Mouse (Mus musculus) midbrain, embryonic 15.5 days (tissue): ENCODE results near the gene Htt. TPM values are rescaled to one million over a fixed set of nuclear protein-coding genes. Genes with fewer than 3 reads are reported as not detected.

Experiments
- ATAC-seq: fragments of 200-750 bp; cut with Nextera tagmentation; replicated peaks from 2 replicates; pipeline ENCODE4 v1.8.0; 2017; ENCODE audit warnings: moderate TSS enrichment
- H3K27ac ChIP-seq: fragments of 300-500 bp; sonication (generic); 2 replicates; pipeline ENCODE4 v1.5.1; 2015; ENCODE audit warnings: mild to moderate bottlenecking, inconsistent platforms
- H3K27me3 ChIP-seq: fragments of 300-500 bp; sonication (generic); replicated peaks from 2 replicates; pipeline ENCODE4 v1.6.1; 2015; ENCODE audit warnings: inconsistent platforms
- H3K36me3 ChIP-seq: fragments of 300-500 bp; sonication (generic); replicated peaks from 2 replicates; pipeline ENCODE4 v1.6.1; 2015; ENCODE audit warnings: inconsistent platforms
- H3K4me1 ChIP-seq: fragments of 300-500 bp; sonication (generic); 2 replicates; pipeline ENCODE4 v1.6.1; 2015; ENCODE audit warnings: inconsistent platforms
- H3K4me2 ChIP-seq: fragments of 300-500 bp; sonication (generic); 2 replicates; pipeline ENCODE4 v1.6.1; 2015; ENCODE audit warnings: inconsistent platforms, mild to moderate bottlenecking, moderate library complexity
- H3K4me3 ChIP-seq: fragments of 300-500 bp; sonication (generic); 2 replicates; pipeline ENCODE4 v1.5.1; 2015; ENCODE audit warnings: mild to moderate bottlenecking, inconsistent platforms
- H3K9ac ChIP-seq: fragments of 300-500 bp; sonication (generic); 2 replicates; pipeline ENCODE4 v1.6.1; 2015; ENCODE audit warnings: mild to moderate bottlenecking, inconsistent platforms
- H3K9me3 ChIP-seq: fragments of 300-500 bp; sonication (generic); 2 replicates; pipeline ENCODE4 v1.6.1; 2016; ENCODE audit warnings: inconsistent platforms
- WGBS: fragments of 180-500 bp; shearing (Covaris S2); methylation state at CpG from one replicate; pipeline ENCODE4 v1.1.7; 2015; ENCODE audit warnings: mixed read lengths; 5-methylcytosine and 5-hydroxymethylcytosine counted together
- polyA plus RNA-seq: library from polyadenylated mRNA; unstranded; fragments of >200 nt; fragmentation: Nextera tagmentation; extraction: Ambion mirVana; gene quantifications from 2 replicates; pipeline ENCODE4 v1.2.1, GENCODE M21; 2015

Htt gene
- polyA plus RNA-seq, 1 experiment from 2014 or later: 17.1 TPM

GRCm38 (mm10) chr5:34902371-34902770 is 140.8 kb downstream of the Htt start:
- no peak overlapping the region for H3K27ac ChIP-seq
- H3K4me2 ChIP-seq: no peak overlapping the region
- no peaks in the 10 kb centered on the region for H3K9me3 ChIP-seq
- H3K9ac ChIP-seq: no peak overlapping the region
- H3K36me3 ChIP-seq: peaks cover 39% of the 10 kb centered on the region
- H3K4me1 ChIP-seq: no peaks in the 10 kb centered on the region
- ATAC-seq: no peak
- no peaks in the 10 kb centered on the region for H3K27me3 ChIP-seq
- no peak overlapping the region for H3K4me3 ChIP-seq

DNA sequence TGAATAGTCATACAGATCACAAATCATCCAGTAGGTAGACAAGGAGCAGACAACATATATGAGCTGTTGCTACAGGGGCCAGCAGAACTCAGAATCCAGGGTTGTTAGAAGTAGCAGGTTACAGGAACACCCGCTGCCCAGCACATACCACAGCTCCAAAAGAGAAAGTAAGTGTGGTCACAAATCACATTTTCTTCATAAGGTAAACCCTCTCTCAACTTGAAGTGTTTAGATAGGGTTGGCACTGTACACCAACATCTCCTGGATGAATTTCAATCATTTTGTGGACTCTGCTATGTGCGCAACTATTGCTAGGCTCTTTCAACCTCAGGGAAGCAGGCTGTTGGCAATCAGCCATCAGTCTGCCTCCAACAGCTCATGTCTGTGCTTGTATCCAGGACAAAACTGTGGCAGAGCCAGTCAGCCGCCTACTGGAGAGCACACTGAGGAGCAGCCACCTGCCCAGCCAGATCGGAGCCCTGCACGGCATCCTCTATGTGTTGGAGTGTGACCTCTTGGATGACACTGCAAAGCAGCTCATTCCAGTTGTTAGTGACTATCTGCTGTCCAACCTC is 141.4 kb downstream of the Htt start:
- no peak overlapping the region for H3K9ac ChIP-seq
- H3K4me2 ChIP-seq: no peak overlapping the region
- H3K4me3 ChIP-seq: no peak overlapping the region
- no peaks in the 10 kb centered on the region for H3K27me3 ChIP-seq
- no peak overlapping the region for H3K27ac ChIP-seq
- no peaks in the 10 kb centered on the region for H3K9me3 ChIP-seq
- H3K4me1 ChIP-seq: no peaks in the 10 kb centered on the region
- 79% methylated on average over 5 of the region's 5 CpGs for WGBS
- no peak for ATAC-seq
- peaks cover 43% of the 10 kb centered on the region for H3K36me3 ChIP-seq

GRCm38 (mm10) chr5:34904412-34904811 is 142.9 kb downstream of the Htt start:
- H3K4me3 ChIP-seq: no peak overlapping the region
- ATAC-seq: no peak
- no peaks in the 10 kb centered on the region for H3K27me3 ChIP-seq
- no peak overlapping the region for H3K4me2 ChIP-seq
- H3K4me1 ChIP-seq: no peaks in the 10 kb centered on the region
- H3K36me3 ChIP-seq: peaks cover 34% of the 10 kb centered on the region
- H3K27ac ChIP-seq: no peak overlapping the region
- H3K9me3 ChIP-seq: no peaks in the 10 kb centered on the region
- H3K9ac ChIP-seq: no peak overlapping the region

DNA sequence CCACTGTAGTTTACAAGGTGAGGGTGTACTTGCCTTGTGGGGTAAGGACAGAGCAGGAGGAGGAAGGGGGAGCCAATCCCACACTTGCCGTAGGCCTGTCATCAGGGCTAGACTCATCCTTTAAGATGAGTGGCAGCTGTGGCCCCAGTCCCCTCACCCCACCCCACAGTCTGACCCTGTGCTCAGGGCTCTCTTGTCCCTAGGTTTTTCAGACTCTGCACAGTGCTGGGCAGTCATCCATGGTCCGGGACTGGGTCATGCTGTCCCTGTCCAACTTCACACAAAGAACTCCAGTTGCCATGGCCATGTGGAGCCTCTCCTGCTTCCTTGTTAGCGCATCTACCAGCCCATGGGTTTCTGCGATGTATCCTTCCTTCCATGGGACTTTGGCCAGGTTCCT is 145.7 kb downstream of the Htt start:
- no peaks in the 10 kb centered on the region for H3K9me3 ChIP-seq
- H3K27me3 ChIP-seq: no peaks in the 10 kb centered on the region
- peaks cover 26% of the 10 kb centered on the region for H3K36me3 ChIP-seq
- 94% methylated on average over 4 of the region's 4 CpGs for WGBS
- H3K9ac ChIP-seq: no peak overlapping the region
- no peaks in the 10 kb centered on the region for H3K4me1 ChIP-seq
- no peak for ATAC-seq
- H3K4me2 ChIP-seq: no peak overlapping the region
- no peak overlapping the region for H3K4me3 ChIP-seq
- no peak overlapping the region for H3K27ac ChIP-seq

GRCm38 (mm10) chr5:34907910-34908725 is 146.6 kb downstream of the Htt start, which contains the start of gene Msantd1:
Gene Msantd1, plus strand, starts transcription at chr5:34908012.
- WGBS: 76% methylated on average over 6 of the region's 6 CpGs
- ATAC-seq: no peak
- no peak within 1 kb of the TSS for H3K27ac ChIP-seq

GRCm38 (mm10) chr5:34908726-34909633 is 147.4 kb downstream of the Htt start:
- H3K4me3 ChIP-seq: no peak overlapping the region
- H3K27me3 ChIP-seq: no peaks in the 10 kb centered on the region
- H3K27ac ChIP-seq: no peak overlapping the region
- H3K36me3 ChIP-seq: peaks cover 26% of the 10 kb centered on the region
- WGBS: 75% methylated on average over 9 of the region's 9 CpGs
- no peak overlapping the region for H3K9ac ChIP-seq
- no peaks in the 10 kb centered on the region for H3K4me1 ChIP-seq
- H3K4me2 ChIP-seq: no peak overlapping the region
- no peak for ATAC-seq
- no peaks in the 10 kb centered on the region for H3K9me3 ChIP-seq

More at GRCm38 (mm10) chr5:34907910-34908725, 146.6 kb downstream of the Htt start, which contains the start of gene Msantd1:
- Histone ChIP-seq H3K4me1 (no peaks in the 10 kb centered on the region), H3K4me2 (no peak within 1 kb of the TSS), H3K9ac (no peak within 1 kb of the TSS), H3K4me3 (no peak within 1 kb of the TSS), H3K9me3 (no peaks in the 10 kb centered on the region), H3K36me3 (peaks cover 26% of the 10 kb centered on the region), H3K27me3 (no peaks in the 10 kb centered on the region)

- Histone ChIP-seq H3K4me1 (no peaks in the 10 kb centered on the region), H3K27me3 (no peaks in the 10 kb centered on the region), H3K4me3 (no peak overlapping the region), H3K9me3 (no peaks in the 10 kb centered on the region), H3K27ac (no peak overlapping the region), H3K9ac (no peak overlapping the region), H3K36me3 (peaks cover 26% of the 10 kb centered on the region), H3K4me2 (no peak overlapping the region)
- ATAC-seq: no peak
- 100% methylated on average over 1 of the region's 1 CpGs for WGBS
These were observed 148.3 kb downstream of the Htt start for GRCm38 (mm10) chr5:34909634-34910503.

GRCm38 (mm10) chr5:34910504-34910815 is 148.9 kb downstream of the Htt start:
- ATAC-seq: no peak
- 87% methylated on average over 4 of the region's 4 CpGs for WGBS
- no peak overlapping the region for H3K27ac ChIP-seq
- H3K4me3 ChIP-seq: no peak overlapping the region
- H3K27me3 ChIP-seq: no peaks in the 10 kb centered on the region
- peaks cover 20% of the 10 kb centered on the region for H3K36me3 ChIP-seq
- H3K9ac ChIP-seq: no peak overlapping the region
- H3K4me2 ChIP-seq: no peak overlapping the region
- H3K4me1 ChIP-seq: no peaks in the 10 kb centered on the region
- no peaks in the 10 kb centered on the region for H3K9me3 ChIP-seq

- 11% methylated on average over 1 of the region's 1 CpGs for WGBS
- H3K4me1 ChIP-seq: peaks cover 13% of the 10 kb centered on the region
- peak; percentile 71; the same call in 1 of the 2 replicates for ATAC-seq
- H3K4me3 ChIP-seq: no peak overlapping the region
- H3K4me2 ChIP-seq: no peak overlapping the region
- H3K27ac ChIP-seq: no peak overlapping the region; the same call in 1 of the 2 replicates
- no peaks in the 10 kb centered on the region for H3K9me3 ChIP-seq
- H3K9ac ChIP-seq: no peak overlapping the region
- H3K36me3 ChIP-seq: no peaks in the 10 kb centered on the region
- no peaks in the 10 kb centered on the region for H3K27me3 ChIP-seq
These were observed 154.3 kb downstream of the Htt start for GRCm38 (mm10) chr5:34915801-34916200.

- Histone ChIP-seq H3K9ac (no peak overlapping the region), H3K4me2 (no peak overlapping the region), H3K36me3 (no peaks in the 10 kb centered on the region), H3K9me3 (no peaks in the 10 kb centered on the region), H3K4me1 (peaks cover 13% of the 10 kb centered on the region), H3K4me3 (no peak overlapping the region), H3K27me3 (no peaks in the 10 kb centered on the region), H3K27ac (peak overlapping the region; percentile 73)
- 27% methylated on average over 10 of the region's 10 CpGs for WGBS
- peak; percentile 57 for ATAC-seq
These were observed 155.7 kb downstream of the Htt start for GRCm38 (mm10) chr5:34917234-34917655.

DNA sequence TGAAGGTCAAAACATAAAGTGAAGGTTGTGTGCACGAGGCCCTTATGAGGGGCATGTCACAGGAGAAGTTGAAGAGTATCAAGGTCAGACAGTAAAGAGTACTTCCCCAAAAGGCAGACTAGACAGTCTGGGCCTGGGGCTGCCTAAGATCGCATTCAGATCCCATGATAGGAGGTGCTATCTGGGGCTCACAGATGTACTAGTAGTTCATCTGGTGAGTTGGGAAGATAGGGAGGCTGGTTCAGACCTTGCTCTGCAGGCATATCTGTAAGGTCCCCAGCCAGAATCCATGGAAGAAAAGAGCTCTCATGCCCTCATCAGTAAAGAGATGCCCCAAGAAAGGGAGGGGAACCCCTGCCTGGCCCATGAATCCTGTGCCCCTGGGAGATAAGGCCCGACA is 157.2 kb downstream of the Htt start:
- WGBS: 87% methylated on average over 3 of the region's 3 CpGs

More for the DNA sequence above, 157.2 kb downstream of the Htt start:
- H3K4me3 ChIP-seq: no peak overlapping the region
- no peak overlapping the region for H3K9ac ChIP-seq
- no peak overlapping the region for H3K4me2 ChIP-seq
- no peak overlapping the region for H3K27ac ChIP-seq
- ATAC-seq: no peak
- H3K4me1 ChIP-seq: peaks cover 13% of the 10 kb centered on the region
- H3K36me3 ChIP-seq: peaks cover 4% of the 10 kb centered on the region; the same call in 1 of the 2 replicates
- H3K9me3 ChIP-seq: no peaks in the 10 kb centered on the region
- H3K27me3 ChIP-seq: no peaks in the 10 kb centered on the region
